In the genomic region with DNA sequence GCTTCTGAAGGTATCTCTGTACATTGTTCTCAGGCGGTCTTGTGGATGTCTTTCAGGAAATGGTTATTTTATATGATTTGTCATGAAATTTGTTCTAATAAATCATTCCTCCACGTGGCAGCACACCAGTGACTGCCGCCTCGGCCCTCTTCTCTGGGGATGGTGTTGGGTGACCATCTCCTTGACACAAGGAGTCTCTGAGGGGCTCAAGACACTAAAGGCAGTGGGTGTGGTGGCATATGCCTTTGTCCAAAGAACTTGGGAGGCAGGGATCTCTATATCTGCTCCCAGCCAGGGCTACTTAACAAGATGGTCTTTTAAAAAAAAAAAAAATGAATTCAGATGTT, we compare ENCODE assay signal across 1 mouse cellular context.
A peak's percentile ranks its signal among the peaks of the same experiment; 100 is the strongest.
TF ChIP-seq lines count a peak whose summit lies in the region.

No protein-coding gene starts in this region.

TF ChIP-seq in MEL, 35 proteins besides CTCF, POLR2A, EP300 and RAD21:
- TF ChIP-seq TBP (IDR thresholded peaks at IDR 0.05; ENCODE audit: low read depth, low read length), result peak; percentile 76
- no peak for TF ChIP-seq RCOR1 (IDR thresholded peaks at IDR 0.05; ENCODE audit: low read depth, low read length)
TF ChIP-seq in MEL: peak in this region for 1.
